Mouse (Mus musculus) hindbrain, embryonic 11.5 days (tissue): ENCODE measurements around the gene Tm4sf5. TPM values are rescaled to one million over a fixed set of nuclear protein-coding genes. Genes with fewer than 3 reads are reported as not detected.
"Not testable (repeated sequence)": the region's sequence is repeated elsewhere in the genome, so short reads cannot be mapped to it uniquely, and the experiment has no call there.

Source experiments
- ATAC-seq: fragments of 200-750 bp; cut with Nextera tagmentation; 2 replicates; pipeline ENCODE4 v1.8.0; 2017; ENCODE audit warnings: mild to moderate bottlenecking, moderate TSS enrichment, moderate library complexity; ENCODE audit not compliant: low FRiP score
- DNase-seq: peaks from one replicate; pipeline ENCODE4 v3.0.0-alpha.2; 2015; ENCODE audit warnings: low spot score
- H3K27ac ChIP-seq: fragments of 300-500 bp; sonication (generic); 2 replicates; pipeline ENCODE4 v1.5.1; 2014; ENCODE audit warnings: mild to moderate bottlenecking, low read depth, low read length
- H3K27me3 ChIP-seq: fragments of 300-500 bp; sonication (generic); 2 replicates; pipeline ENCODE4 v1.6.1; 2014; ENCODE audit warnings: mild to moderate bottlenecking, low read length, moderate library complexity, mixed read lengths; ENCODE audit not compliant: control insufficient read depth, insufficient read depth
- H3K36me3 ChIP-seq: fragments of 300-500 bp; sonication (generic); 2 replicates; pipeline ENCODE4 v1.6.1; 2014; ENCODE audit warnings: mild to moderate bottlenecking, low read length, moderate library complexity, mixed read lengths; ENCODE audit not compliant: control insufficient read depth, insufficient read depth
- H3K4me1 ChIP-seq: fragments of 300-500 bp; sonication (generic); replicated peaks from 2 replicates; pipeline ENCODE4 v1.6.1; 2014; ENCODE audit warnings: low read length, mixed read lengths; ENCODE audit not compliant: control insufficient read depth, insufficient read depth
- H3K4me2 ChIP-seq: fragments of 300-500 bp; sonication (generic); replicated peaks from 2 replicates; pipeline ENCODE4 v1.6.1; 2014; ENCODE audit warnings: mild to moderate bottlenecking, low read depth, low read length
- H3K4me3 ChIP-seq: fragments of 300-500 bp; sonication (generic); 2 replicates; pipeline ENCODE4 v1.5.1; 2014; ENCODE audit warnings: low read depth, low read length
- H3K9ac ChIP-seq: fragments of 300-500 bp; sonication (generic); 2 replicates; pipeline ENCODE4 v1.6.1; 2014; ENCODE audit warnings: low read depth, low read length
- H3K9me3 ChIP-seq: fragments of 300-500 bp; sonication (generic); 2 replicates; pipeline ENCODE4 v1.6.1; 2016; ENCODE audit warnings: low read length; ENCODE audit not compliant: control insufficient read depth
- WGBS: fragments of 180-500 bp; shearing (Covaris S2); extraction: QIAGEN DNeasy Blood & Tissue Kit; methylation state at CpG from one replicate; pipeline ENCODE4 v1.1.7; 2014; 5-methylcytosine and 5-hydroxymethylcytosine counted together
- polyA plus RNA-seq: library from polyadenylated mRNA; unstranded; fragments of >200 nt; fragmentation: Nextera tagmentation; extraction: Ambion mirVana; gene quantifications from 2 replicates; pipeline ENCODE4 v1.2.1, GENCODE M21; 2014

The Tm4sf5 gene
- polyA plus RNA-seq, 1 experiment from 2014 or later = not detected

- Histone ChIP-seq H3K4me1 (no peaks in the 10 kb centered on the region), H3K4me3 (no peak overlapping the region), H3K27me3 (no peaks in the 10 kb centered on the region), H3K9ac (no peak overlapping the region), H3K9me3 (no peaks in the 10 kb centered on the region), H3K4me2 (no peak overlapping the region), H3K27ac (no peak overlapping the region), H3K36me3 (no peaks in the 10 kb centered on the region)
- DNase-seq = no peak
- ATAC-seq = no peak
Observed at GRCm38 (mm10) chr11:70472716-70473115, 32.3 kb upstream of the Tm4sf5 start.

GRCm38 (mm10) chr11:70473291-70473690, 31.8 kb upstream of the Tm4sf5 start:
- not testable (repeated sequence) for H3K27me3 ChIP-seq, H3K4me3 ChIP-seq, H3K4me1 ChIP-seq, H3K27ac ChIP-seq, H3K9me3 ChIP-seq, H3K9ac ChIP-seq, H3K36me3 ChIP-seq, DNase-seq, H3K4me2 ChIP-seq, ATAC-seq
- 90% methylated on average over 5 of the region's 5 CpGs for WGBS

GRCm38 (mm10) chr11:70474872-70475534, 30.0 kb upstream of the Tm4sf5 start:
- Histone ChIP-seq H3K36me3 (no peaks in the 10 kb centered on the region), H3K4me1 (no peaks in the 10 kb centered on the region), H3K27ac (no peak overlapping the region), H3K4me2 (no peak overlapping the region), H3K27me3 (no peaks in the 10 kb centered on the region), H3K9ac (no peak overlapping the region), H3K9me3 (no peaks in the 10 kb centered on the region), H3K4me3 (no peak overlapping the region)
- DNase-seq (no peak), ATAC-seq (no peak)
- WGBS = 89% methylated on average over 12 of the region's 12 CpGs

- no peaks in the 10 kb centered on the region for H3K27me3 ChIP-seq
- H3K4me3 ChIP-seq = no peak overlapping the region
- no peak overlapping the region for H3K27ac ChIP-seq
- no peak overlapping the region for H3K4me2 ChIP-seq
- no peaks in the 10 kb centered on the region for H3K4me1 ChIP-seq
- no peak overlapping the region for H3K9ac ChIP-seq
- 58% methylated on average over 2 of the region's 2 CpGs for whole genome bisulfite sequencing
- ATAC-seq (no peak), DNase-seq (no peak)
- no peaks in the 10 kb centered on the region for H3K9me3 ChIP-seq
- no peaks in the 10 kb centered on the region for H3K36me3 ChIP-seq
Observed at GRCm38 (mm10) chr11:70485498-70485897, 19.5 kb upstream of the Tm4sf5 start.

GRCm38 (mm10) chr11:70487816-70488215, 17.2 kb upstream of the Tm4sf5 start:
- Histone ChIP-seq H3K27ac (no peak overlapping the region), H3K9me3 (no peaks in the 10 kb centered on the region), H3K36me3 (no peaks in the 10 kb centered on the region), H3K4me1 (no peaks in the 10 kb centered on the region), H3K9ac (no peak overlapping the region), H3K27me3 (no peaks in the 10 kb centered on the region), H3K4me2 (no peak overlapping the region), H3K4me3 (no peak overlapping the region)
- no peak for DNase-seq
- no peak for ATAC-seq
- 48% methylated on average over 4 of the region's 4 CpGs for WGBS

- 83% methylated on average over 3 of the region's 3 CpGs for WGBS
- no peak overlapping the region for H3K27ac ChIP-seq
- ATAC-seq (no peak), DNase-seq (no peak)
- no peaks in the 10 kb centered on the region for H3K4me1 ChIP-seq
- H3K4me2 ChIP-seq = no peak overlapping the region
- no peaks in the 10 kb centered on the region for H3K27me3 ChIP-seq
- no peaks in the 10 kb centered on the region for H3K36me3 ChIP-seq
- H3K9ac ChIP-seq = no peak overlapping the region
- H3K4me3 ChIP-seq = no peak overlapping the region
- H3K9me3 ChIP-seq = no peaks in the 10 kb centered on the region
Observed at GRCm38 (mm10) chr11:70489138-70489537, 15.9 kb upstream of the Tm4sf5 start.

- H3K9me3 ChIP-seq = no peaks in the 10 kb centered on the region
- 89% methylated on average over 6 of the region's 6 CpGs for whole genome bisulfite sequencing
- H3K27ac ChIP-seq = no peak overlapping the region
- H3K27me3 ChIP-seq = no peaks in the 10 kb centered on the region
- H3K9ac ChIP-seq = no peak overlapping the region
- no peak overlapping the region for H3K4me3 ChIP-seq
- no peaks in the 10 kb centered on the region for H3K36me3 ChIP-seq
- H3K4me2 ChIP-seq = no peak overlapping the region
- no peaks in the 10 kb centered on the region for H3K4me1 ChIP-seq
- DNase-seq = no peak
- ATAC-seq = no peak
Observed at GRCm38 (mm10) chr11:70489684-70490083, 15.4 kb upstream of the Tm4sf5 start.

- Histone ChIP-seq H3K9ac (no peak overlapping the region), H3K36me3 (no peaks in the 10 kb centered on the region), H3K27me3 (no peaks in the 10 kb centered on the region), H3K4me3 (no peak overlapping the region), H3K4me1 (no peaks in the 10 kb centered on the region), H3K4me2 (no peak overlapping the region), H3K27ac (no peak overlapping the region), H3K9me3 (no peaks in the 10 kb centered on the region)
- DNase-seq (no peak), ATAC-seq (no peak)
- 78% methylated on average over 14 of the region's 14 CpGs for WGBS
Observed at GRCm38 (mm10) chr11:70499566-70500475, 5.2 kb upstream of the Tm4sf5 start.

GRCm38 (mm10) chr11:70500476-70500812, 4.6 kb upstream of the Tm4sf5 start:
- ATAC-seq = no peak
- no peak overlapping the region for H3K27ac ChIP-seq
- no peaks in the 10 kb centered on the region for H3K9me3 ChIP-seq
- H3K27me3 ChIP-seq = no peaks in the 10 kb centered on the region
- no peak for DNase-seq
- no peaks in the 10 kb centered on the region for H3K36me3 ChIP-seq
- no peak overlapping the region for H3K4me3 ChIP-seq
- H3K4me1 ChIP-seq = no peaks in the 10 kb centered on the region
- H3K4me2 ChIP-seq = no peak overlapping the region
- WGBS = 98% methylated on average over 1 of the region's 1 CpGs
- H3K9ac ChIP-seq = no peak overlapping the region
